Mouse (Mus musculus): Measurements from ENCODE around the gene 4921517D22Rik. TPM values are rescaled to one million over a fixed set of nuclear protein-coding genes. Genes with fewer than 3 reads are reported as not detected.
A peak's percentile ranks its signal among the peaks of the same experiment; 100 is the strongest.
"Not testable (repeated sequence)": the region's sequence is repeated elsewhere in the genome, so short reads cannot be mapped to it uniquely, and the experiment has no call there.

The 4921517D22Rik gene
- polyA plus RNA-seq, 1 experiment: not detected

GRCm38 (mm10) chr13:59713710-59714109 lies 19.8 kb upstream of the 4921517D22Rik start:
- TF ChIP-seq POLR2A (IDR thresholded peaks at IDR 0.05; ENCODE audit: control insufficient read depth, extremely low read depth, insufficient read depth, low read length, poor library complexity): no peak
- TF ChIP-seq CTCF (IDR thresholded peaks at IDR 0.05; ENCODE audit: borderline replicate concordance, control insufficient read depth, extremely low read depth, insufficient read depth, low read length, poor library complexity): no peak
- no peaks in the 10 kb centered on the region for H3K36me3 ChIP-seq (ENCODE audit: control insufficient read depth, insufficient read depth, low read length)
- H3K4me3 ChIP-seq (ENCODE audit: control insufficient read depth, insufficient read depth, low read length): no peak overlapping the region
- DNase-seq: no peak
- WGBS: 68% methylated on average over 3 of the region's 3 CpGs
- H3K27me3 ChIP-seq (ENCODE audit: control insufficient read depth, insufficient read depth, low read length): no peaks in the 10 kb centered on the region
- H3K27ac ChIP-seq (ENCODE audit: control insufficient read depth, insufficient read depth, low read length): no peak overlapping the region
- H3K4me1 ChIP-seq (replicated peaks; ENCODE audit: control insufficient read depth, insufficient read depth, low read length): no peaks in the 10 kb centered on the region

- WGBS: 77% methylated on average over 3 of the region's 3 CpGs
- H3K27ac ChIP-seq (ENCODE audit: control insufficient read depth, insufficient read depth, low read length); H3K27me3 ChIP-seq (ENCODE audit: control insufficient read depth, insufficient read depth, low read length): not testable (repeated sequence)
These were observed 18.1 kb upstream of the 4921517D22Rik start, which contains the start of gene Spata31d1b for GRCm38 (mm10) chr13:59711984-59712383. TSS of gene Spata31d1b (plus strand) at chr13:59712284.

GRCm38 (mm10) chr13:59710230-59710629 lies 16.3 kb upstream of the 4921517D22Rik start, which contains the start of gene Spata31d1a:
TSS of gene Spata31d1a (minus strand) at chr13:59710330.
- 93% methylated on average over 15 of the region's 15 CpGs for WGBS
- TF ChIP-seq POLR2A (IDR thresholded peaks at IDR 0.05; ENCODE audit: control insufficient read depth, extremely low read depth, insufficient read depth, low read length, poor library complexity) (no peak), CTCF (IDR thresholded peaks at IDR 0.05; ENCODE audit: borderline replicate concordance, control insufficient read depth, extremely low read depth, insufficient read depth, low read length, poor library complexity) (no peak)

More at GRCm38 (mm10) chr13:59711984-59712383, 18.1 kb upstream of the 4921517D22Rik start, which contains the start of gene Spata31d1b:
- H3K36me3 ChIP-seq (ENCODE audit: control insufficient read depth, insufficient read depth, low read length); H3K4me3 ChIP-seq (ENCODE audit: control insufficient read depth, insufficient read depth, low read length); DNase-seq; H3K4me1 ChIP-seq (replicated peaks; ENCODE audit: control insufficient read depth, insufficient read depth, low read length): not testable (repeated sequence)

DNA sequence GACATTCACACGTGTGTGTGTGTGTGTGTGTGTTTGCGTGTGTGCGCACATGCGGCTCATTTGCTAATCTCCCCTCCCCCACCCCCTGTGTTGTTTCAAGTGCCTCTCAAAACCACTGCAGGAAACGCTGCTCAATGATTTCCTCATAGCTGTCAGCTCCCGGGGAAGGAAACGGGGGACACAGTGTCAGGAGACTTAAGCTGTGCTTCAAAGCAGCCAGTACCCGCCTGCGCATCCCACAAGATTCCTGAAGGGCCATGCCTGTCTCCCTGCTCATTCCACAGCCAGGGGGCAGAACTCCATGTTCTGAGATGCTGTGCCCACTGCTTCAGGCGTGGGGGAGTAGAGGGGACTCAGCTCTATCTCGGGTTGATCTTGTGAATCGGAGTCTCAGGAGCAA lies 10.7 kb upstream of the 4921517D22Rik start:
- Histone ChIP-seq H3K4me3 (ENCODE audit: control insufficient read depth, insufficient read depth, low read length) (no peak overlapping the region), H3K27me3 (ENCODE audit: control insufficient read depth, insufficient read depth, low read length) (no peaks in the 10 kb centered on the region), H3K27ac (ENCODE audit: control insufficient read depth, insufficient read depth, low read length) (no peak overlapping the region), H3K36me3 (ENCODE audit: control insufficient read depth, insufficient read depth, low read length) (no peaks in the 10 kb centered on the region), H3K4me1 (replicated peaks; ENCODE audit: control insufficient read depth, insufficient read depth, low read length) (peaks cover 13% of the 10 kb centered on the region)
- WGBS: 13% methylated on average over 12 of the region's 12 CpGs
- peak; percentile 23 for DNase-seq
- no peak for TF ChIP-seq POLR2A (IDR thresholded peaks at IDR 0.05; ENCODE audit: control insufficient read depth, extremely low read depth, insufficient read depth, low read length, poor library complexity)

More at GRCm38 (mm10) chr13:59710230-59710629, 16.3 kb upstream of the 4921517D22Rik start, which contains the start of gene Spata31d1a:
- Histone ChIP-seq H3K4me3 (ENCODE audit: control insufficient read depth, insufficient read depth, low read length) (no peak within 1 kb of the TSS), H3K4me1 (replicated peaks; ENCODE audit: control insufficient read depth, insufficient read depth, low read length) (peaks cover under 1% of the 10 kb centered on the region; the same call in 1 of the 2 replicates), H3K36me3 (ENCODE audit: control insufficient read depth, insufficient read depth, low read length) (no peaks in the 10 kb centered on the region), H3K27me3 (ENCODE audit: control insufficient read depth, insufficient read depth, low read length) (no peaks in the 10 kb centered on the region), H3K27ac (ENCODE audit: control insufficient read depth, insufficient read depth, low read length) (no peak within 1 kb of the TSS)
- no peak for DNase-seq

- TF ChIP-seq POLR2A (IDR thresholded peaks at IDR 0.05; ENCODE audit: control insufficient read depth, extremely low read depth, insufficient read depth, low read length, poor library complexity) (no peak), CTCF (IDR thresholded peaks at IDR 0.05; ENCODE audit: borderline replicate concordance, control insufficient read depth, extremely low read depth, insufficient read depth, low read length, poor library complexity) (no peak)
- H3K27me3 ChIP-seq (ENCODE audit: control insufficient read depth, insufficient read depth, low read length): no peaks in the 10 kb centered on the region
- H3K27ac ChIP-seq (ENCODE audit: control insufficient read depth, insufficient read depth, low read length): no peak overlapping the region
- peaks cover 13% of the 10 kb centered on the region for H3K4me1 ChIP-seq (replicated peaks; ENCODE audit: control insufficient read depth, insufficient read depth, low read length)
- H3K4me3 ChIP-seq (ENCODE audit: control insufficient read depth, insufficient read depth, low read length): no peak overlapping the region
- 87% methylated on average over 12 of the region's 12 CpGs for WGBS
- no peak for DNase-seq
- no peaks in the 10 kb centered on the region for H3K36me3 ChIP-seq (ENCODE audit: control insufficient read depth, insufficient read depth, low read length)
These were observed 9.6 kb upstream of the 4921517D22Rik start for GRCm38 (mm10) chr13:59703514-59703913.

DNA sequence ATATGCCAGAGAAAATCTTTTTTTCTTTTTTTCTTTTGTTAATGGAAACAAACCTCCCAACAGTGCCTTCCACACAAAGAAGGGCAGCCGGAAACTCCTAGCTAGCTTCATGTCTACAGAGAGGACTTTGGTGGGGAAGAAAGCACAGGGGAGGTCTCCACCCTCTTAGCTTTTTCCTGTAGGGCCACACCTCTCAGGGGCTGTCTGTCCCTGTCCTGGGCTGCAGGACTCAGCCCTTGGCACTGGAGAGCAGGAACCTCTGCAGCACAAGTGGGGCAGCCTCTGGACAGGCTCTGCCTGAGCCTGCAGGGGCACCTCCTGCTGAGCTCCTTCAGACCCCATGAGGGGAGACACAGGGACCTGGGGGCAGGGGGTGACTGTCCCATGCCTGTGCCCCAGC lies 6.2 kb upstream of the 4921517D22Rik start:
- not testable (repeated sequence) for H3K36me3 ChIP-seq (ENCODE audit: control insufficient read depth, insufficient read depth, low read length); H3K27ac ChIP-seq (ENCODE audit: control insufficient read depth, insufficient read depth, low read length); DNase-seq; H3K4me3 ChIP-seq (ENCODE audit: control insufficient read depth, insufficient read depth, low read length); H3K27me3 ChIP-seq (ENCODE audit: control insufficient read depth, insufficient read depth, low read length)
- peaks cover 16% of the 10 kb centered on the region for H3K4me1 ChIP-seq (replicated peaks; ENCODE audit: control insufficient read depth, insufficient read depth, low read length)
- WGBS: 82% methylated on average over 1 of the region's 1 CpGs

DNA sequence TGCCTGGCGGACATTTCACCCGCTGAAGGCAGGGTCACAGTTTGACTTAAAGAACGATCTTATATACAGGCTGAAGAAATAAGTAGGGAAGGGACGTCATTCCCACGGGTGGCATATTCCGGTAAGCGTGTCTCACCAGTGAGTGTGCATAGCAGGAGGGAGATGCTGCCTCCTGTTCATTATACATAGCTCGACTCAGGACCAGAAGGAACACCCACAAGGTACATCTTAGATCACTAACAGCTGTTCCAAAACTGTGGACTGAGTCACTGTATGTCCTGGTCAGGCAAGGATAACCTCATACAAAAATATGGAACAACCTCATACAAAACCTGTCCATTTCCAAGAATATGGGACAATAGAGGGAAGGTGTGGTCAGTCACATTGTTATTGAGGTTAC lies 5.2 kb upstream of the 4921517D22Rik start:
- TF ChIP-seq POLR2A (IDR thresholded peaks at IDR 0.05; ENCODE audit: control insufficient read depth, extremely low read depth, insufficient read depth, low read length, poor library complexity) (no peak), CTCF (IDR thresholded peaks at IDR 0.05; ENCODE audit: borderline replicate concordance, control insufficient read depth, extremely low read depth, insufficient read depth, low read length, poor library complexity) (no peak)
- DNase-seq: no peak
- H3K27ac ChIP-seq (ENCODE audit: control insufficient read depth, insufficient read depth, low read length): no peak overlapping the region
- peaks cover 8% of the 10 kb centered on the region for H3K4me1 ChIP-seq (replicated peaks; ENCODE audit: control insufficient read depth, insufficient read depth, low read length)
- H3K4me3 ChIP-seq (ENCODE audit: control insufficient read depth, insufficient read depth, low read length): no peak overlapping the region
- no peaks in the 10 kb centered on the region for H3K36me3 ChIP-seq (ENCODE audit: control insufficient read depth, insufficient read depth, low read length)
- no peaks in the 10 kb centered on the region for H3K27me3 ChIP-seq (ENCODE audit: control insufficient read depth, insufficient read depth, low read length)
- 95% methylated on average over 8 of the region's 8 CpGs for WGBS

Measured in thymus, adult 2 months (tissue).